Mouse (Mus musculus): ENCODE data around the gene Grn. TPM values are rescaled to one million over a fixed set of nuclear protein-coding genes. Genes with fewer than 3 reads are reported as not detected.
"Not testable (repeated sequence)": the region's sequence is repeated elsewhere in the genome, so short reads cannot be mapped to it uniquely, and the experiment has no call there.

Grn gene
- total and polyA plus RNA-seq, 3 experiments, result 165 to 310 (median 211) TPM

GRCm38 (mm10) chr11:102400513-102401084, 29.5 kb upstream of the Grn start:
- DNase-seq, result no peak

DNA sequence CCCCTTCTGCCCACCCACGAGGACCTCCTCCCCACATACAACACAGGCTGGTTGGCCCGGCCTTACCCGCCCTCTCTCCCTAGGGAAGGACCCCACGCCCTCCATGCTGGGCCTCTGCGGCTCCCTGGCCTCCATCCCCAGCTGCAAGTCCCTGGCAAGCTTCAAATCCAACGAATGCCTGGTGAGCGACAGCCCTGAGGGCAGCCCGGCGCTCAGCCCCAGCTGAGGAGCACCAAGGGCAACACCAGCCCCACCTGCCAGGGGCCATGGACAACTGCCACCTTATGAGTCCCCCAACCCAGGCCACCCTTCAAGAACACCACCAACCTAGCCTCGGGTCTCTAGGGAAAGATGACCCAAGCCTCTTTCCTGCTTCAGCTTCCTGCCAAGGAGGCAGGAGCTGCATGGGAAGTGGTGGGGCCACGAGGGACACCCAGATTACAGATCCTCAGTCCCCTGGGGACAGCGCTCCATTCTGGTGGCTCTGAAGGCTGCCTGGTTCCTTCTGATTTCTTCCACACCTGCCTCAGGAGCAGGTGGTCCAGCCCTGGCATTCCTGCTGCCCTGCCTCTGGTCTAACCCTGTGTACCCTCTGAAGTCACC, 28.1 kb upstream of the Grn start:
- DNase-seq, result peak; percentile 13

DNA sequence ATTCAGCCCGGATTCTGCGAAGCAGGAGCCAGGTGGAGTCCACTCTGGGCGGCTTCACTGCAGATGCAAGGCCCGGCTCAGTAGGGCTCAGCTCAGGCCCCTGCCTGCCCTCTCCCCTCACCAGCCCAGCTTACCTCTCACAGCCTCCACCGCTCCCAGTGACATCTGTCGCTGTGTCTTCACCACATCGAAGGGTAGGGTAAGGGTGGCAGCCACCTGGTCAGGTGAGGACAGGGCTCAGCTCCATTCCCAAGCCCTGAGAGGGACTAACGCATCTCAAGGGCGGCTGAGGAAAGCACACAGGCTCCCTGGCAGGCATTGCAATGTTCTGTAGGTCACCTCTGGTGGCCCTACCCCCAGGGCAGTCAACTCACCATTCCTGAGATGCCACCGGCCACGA, 26.5 kb upstream of the Grn start:
- DNase-seq, result no peak

GRCm38 (mm10) chr11:102404161-102405010, 25.7 kb upstream of the Grn start:
- peak; percentile 65 for DNase-seq

DNA sequence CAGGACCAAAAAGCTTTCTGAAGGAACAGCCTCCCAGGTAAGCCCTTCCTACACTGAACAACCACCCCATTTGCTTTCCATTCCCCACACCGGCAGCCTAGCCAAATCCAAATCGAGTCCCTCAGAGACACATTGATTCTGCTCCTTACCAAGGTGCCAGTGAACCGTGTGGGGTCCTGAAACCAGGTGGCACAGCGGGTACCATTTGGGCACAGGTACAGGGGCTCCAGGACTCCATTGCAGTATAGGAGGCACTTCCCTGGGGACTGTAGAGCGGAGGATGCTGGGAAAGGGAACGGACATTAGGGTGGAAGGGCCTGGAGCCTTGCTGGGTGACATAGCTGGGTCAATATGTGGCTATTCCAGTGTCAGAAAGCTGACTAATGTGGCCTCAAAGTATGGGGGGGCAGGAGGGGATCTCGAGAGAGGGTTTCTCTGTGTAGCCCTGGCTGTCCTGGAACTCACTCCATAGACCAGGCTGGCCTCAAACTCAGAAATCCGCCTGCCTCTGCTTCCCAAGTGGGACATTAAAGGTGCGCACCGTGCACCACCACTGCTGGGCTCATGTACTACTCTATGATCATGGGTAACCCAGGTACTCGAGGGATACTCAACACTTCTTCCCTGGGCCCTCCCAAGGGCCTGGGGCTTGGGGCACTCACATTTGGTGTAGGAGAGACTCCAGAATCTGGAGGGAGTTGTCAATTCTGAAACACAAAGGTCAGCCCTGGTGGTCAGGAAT, 24.4 kb upstream of the Grn start:
- peak; percentile 26 for DNase-seq

DNA sequence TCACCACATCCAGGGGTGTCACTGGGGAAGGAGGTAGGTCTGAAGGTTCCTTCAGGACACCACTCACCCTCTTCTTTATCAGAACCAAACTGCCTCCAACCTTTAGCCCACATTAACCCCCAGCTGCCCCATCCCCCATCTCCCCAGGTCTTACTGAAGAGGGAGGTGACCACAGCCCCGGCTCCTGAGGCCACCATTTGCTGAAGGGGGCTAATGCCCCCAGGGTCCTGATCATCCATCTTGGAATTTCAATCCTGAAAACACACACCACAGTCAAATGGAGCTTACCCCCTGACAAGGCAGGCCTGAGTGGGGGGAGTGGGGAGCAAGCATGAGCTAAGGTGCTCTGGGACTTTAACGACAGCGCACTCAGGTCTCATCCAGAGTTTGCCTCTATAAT, 23.7 kb upstream of the Grn start:
- DNase-seq, result no peak

DNA sequence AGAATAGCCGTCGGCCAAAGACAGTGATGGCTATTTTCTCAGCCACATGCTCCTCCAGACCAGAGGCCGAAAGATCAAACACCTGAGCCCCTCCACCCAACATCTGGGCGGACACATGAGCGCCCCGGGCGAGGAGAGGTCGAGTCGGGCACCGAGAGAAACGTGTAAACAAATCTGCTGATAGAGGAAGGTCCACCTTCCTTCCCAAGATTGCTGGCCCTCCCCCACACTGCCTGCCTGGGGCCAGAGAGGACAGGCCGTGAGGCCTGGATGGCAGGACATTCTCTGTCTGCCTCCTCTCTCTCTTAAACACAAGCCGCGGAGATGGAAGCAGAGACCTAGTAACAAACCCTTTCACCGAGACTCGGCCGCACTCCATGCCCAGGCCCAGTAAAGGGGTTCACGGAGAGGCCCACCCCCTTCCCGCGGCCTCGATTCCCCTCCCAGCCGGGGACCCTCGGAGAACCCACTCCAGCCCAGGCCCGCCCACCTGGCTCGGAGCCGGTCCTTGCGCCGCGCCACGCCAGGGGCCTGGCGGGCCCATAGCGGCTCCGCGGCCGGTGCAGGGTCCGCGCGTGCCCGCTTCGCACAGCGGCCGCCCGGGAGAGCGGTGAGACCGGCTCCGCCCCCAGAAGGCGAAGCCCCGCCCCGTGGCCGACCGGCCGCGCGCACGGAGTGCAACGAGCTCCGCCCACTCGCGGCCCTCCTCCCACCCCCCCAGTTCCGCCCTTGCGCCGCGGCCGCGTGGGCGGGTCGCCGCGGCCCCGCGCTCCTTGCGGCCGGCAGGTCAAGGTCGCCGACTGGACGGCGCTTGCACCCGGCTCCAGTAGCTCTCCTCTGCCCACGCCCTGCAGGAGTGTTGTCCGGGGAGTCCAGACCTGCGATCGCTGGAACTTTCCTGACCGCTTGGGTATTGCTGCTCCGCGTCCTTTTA, 22.9 kb upstream of the Grn start:
- peak; percentile 97 for DNase-seq

DNA sequence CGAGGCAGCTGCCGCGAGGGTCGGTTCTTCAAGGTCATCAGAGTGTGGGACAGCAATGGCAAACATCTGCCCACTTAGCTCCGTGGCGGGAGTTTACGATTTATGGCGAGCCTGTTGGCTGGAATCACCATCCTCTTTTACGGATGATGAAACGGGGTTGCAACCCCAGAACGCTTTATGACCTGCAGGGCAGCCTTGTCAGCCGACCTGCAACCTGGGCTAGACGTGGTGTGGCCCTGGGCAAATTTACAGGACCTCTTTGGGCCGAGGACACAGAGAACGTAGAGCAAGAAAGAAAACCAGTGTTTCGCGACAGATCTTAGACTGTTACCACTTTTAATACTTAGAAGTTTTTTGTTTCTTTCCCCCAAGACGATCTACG, 22.3 kb upstream of the Grn start, which contains the start of gene Slc25a39:
Slc25a39 (minus strand) TSS at position 113 of the 382 bp plus-strand sequence.
- no peak for DNase-seq

GRCm38 (mm10) chr11:102408344-102408876, 21.7 kb upstream of the Grn start:
- DNase-seq, result peak; percentile 99

GRCm38 (mm10) chr11:102408888-102409794, 21.0 kb upstream of the Grn start:
- peak; percentile 24 for DNase-seq

- no peak for DNase-seq
Observed at GRCm38 (mm10) chr11:102409795-102410330, 20.3 kb upstream of the Grn start.

DNA sequence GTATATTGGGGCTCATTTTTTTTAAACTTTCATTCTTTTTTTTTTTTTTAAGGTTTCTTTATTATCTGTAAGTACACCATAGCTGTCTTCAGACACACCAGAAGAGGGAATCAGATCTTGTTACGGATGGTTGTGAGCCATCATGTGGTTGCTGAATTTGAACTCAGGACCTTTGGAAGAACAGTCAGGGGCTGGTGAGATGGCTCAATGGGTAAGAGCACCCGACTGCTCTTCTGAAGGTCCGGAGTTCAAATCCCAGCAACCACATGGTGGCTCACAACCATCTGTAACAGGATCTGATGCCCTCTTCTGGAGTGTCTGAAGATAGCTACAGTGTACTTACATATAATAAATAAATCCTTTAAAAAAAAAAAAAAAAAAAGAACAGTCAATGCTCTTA, 19.8 kb upstream of the Grn start:
- DNase-seq, result not testable (repeated sequence)

- peak; percentile 15 for DNase-seq
Observed at GRCm38 (mm10) chr11:102411061-102411460, 19.1 kb upstream of the Grn start.

DNA sequence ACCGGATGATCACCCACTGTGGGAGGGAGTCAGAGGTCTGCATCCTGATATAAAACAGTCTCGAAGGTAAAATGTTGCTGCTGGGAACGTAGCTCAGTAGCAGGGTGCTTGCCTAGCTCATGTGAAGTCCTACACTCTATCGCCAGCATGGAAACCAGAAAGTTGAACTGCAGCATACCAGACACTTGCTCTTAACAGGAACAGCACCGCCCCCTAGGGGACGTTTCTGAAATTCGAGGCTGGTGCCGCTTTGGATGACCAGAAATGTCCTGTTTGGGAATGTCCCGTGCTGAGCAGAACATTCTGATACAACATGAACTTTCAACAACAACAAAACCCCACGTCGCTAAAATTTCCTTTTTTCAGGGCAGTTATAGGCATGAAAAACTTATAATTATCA, 18.4 kb upstream of the Grn start:
- DNase-seq, result peak; percentile 93

DNA sequence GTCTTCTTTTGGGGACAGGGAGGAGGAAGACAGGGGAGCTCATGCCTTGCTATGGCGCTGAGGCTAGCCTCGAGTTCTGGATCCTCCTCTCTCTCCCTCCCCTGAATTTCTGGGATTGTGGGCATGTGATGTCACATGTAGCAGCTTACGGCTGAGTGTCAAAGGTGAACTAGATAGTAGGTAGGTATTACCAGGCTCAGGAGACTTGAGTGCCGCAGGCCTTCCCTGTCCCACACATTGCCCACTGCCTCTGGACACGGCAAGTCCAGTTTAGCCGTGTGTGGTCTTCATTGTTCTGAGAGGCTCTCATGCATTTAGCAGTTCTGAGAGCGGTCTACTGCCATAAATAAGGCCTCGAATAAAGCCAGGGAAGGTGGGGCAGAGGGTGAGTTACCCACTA, 17.1 kb upstream of the Grn start:
- no peak for DNase-seq

GRCm38 (mm10) chr11:102415034-102415802, 14.9 kb upstream of the Grn start:
- DNase-seq, result no peak

DNA sequence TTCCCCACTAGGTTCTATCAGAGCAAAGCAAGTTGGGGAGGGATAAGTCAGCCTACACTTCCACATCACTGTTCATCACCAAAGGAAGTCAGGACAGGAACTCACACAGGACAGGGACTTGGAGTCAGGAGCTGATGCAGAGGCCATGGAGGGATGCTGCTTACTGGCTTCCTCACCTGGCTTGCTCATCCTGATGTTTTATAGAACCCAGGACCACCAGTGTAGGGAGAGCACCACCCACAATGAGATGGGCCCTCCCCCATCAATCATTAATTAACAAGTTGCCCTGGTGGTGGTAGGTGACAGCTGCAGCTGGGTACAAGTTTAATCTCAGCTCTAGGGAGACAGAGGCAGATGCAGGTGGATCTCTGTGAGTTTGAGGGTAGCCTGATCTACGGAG, 13.0 kb upstream of the Grn start:
- no peak for DNase-seq

DNA sequence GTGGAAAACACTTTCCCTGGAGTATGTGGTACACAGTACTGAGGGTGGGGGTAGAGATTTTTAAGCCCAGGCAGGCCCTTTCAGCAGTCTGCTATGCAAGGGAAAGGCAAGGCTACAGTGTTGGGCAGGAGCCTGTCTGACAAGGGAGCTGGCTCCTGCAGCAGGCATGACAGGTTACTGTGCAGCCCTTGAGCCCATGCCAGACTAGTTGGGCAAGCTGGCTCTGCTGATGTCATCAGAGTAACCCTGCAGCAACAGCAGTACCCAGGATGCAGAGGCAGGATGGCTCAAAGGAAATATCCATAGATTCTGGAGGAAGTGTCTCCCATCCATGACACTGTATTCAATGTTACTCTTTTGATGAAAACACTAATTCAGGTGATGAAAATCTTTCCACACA, 11.2 kb upstream of the Grn start:
- DNase-seq, result peak; percentile 92

GRCm38 (mm10) chr11:102421559-102421958, 8.6 kb upstream of the Grn start:
- DNase-seq, result no peak

All from adrenal gland, adult 2 months (tissue).